Mouse (Mus musculus): ENCODE measurements around the gene Igsf21. TPM values are rescaled to one million over a fixed set of nuclear protein-coding genes. Genes with fewer than 3 reads are reported as not detected.

The Igsf21 gene
- polyA plus RNA-seq, 1 experiment from 2014 or later: 1.5 TPM

GRCm38 (mm10) chr4:140084521-140085011 lies 162.0 kb downstream of the Igsf21 start:
- Histone ChIP-seq H3K4me2 (ENCODE audit: low read depth, low read length) (no peak overlapping the region), H3K27me3 (replicated peaks; ENCODE audit: control insufficient read depth, insufficient read depth, low read length) (no peaks in the 10 kb centered on the region), H3K9me3 (ENCODE audit: control insufficient read depth, low read length) (no peaks in the 10 kb centered on the region), H3K36me3 (ENCODE audit: control insufficient read depth, insufficient read depth, low read length) (no peaks in the 10 kb centered on the region), H3K4me3 (ENCODE audit: low read length) (no peak overlapping the region), H3K27ac (ENCODE audit: low read length) (no peak overlapping the region), H3K4me1 (ENCODE audit: control insufficient read depth, insufficient read depth, low read length) (no peaks in the 10 kb centered on the region), H3K9ac (ENCODE audit: low read depth, low read length) (no peak overlapping the region)
- WGBS: 46% methylated on average over 11 of the region's 11 CpGs
- peak; percentile 40; the same call in 1 of the 2 replicates for ATAC-seq

- no peak overlapping the region for H3K27ac ChIP-seq (ENCODE audit: low read length)
- H3K36me3 ChIP-seq (ENCODE audit: control insufficient read depth, insufficient read depth, low read length): no peaks in the 10 kb centered on the region
- H3K9me3 ChIP-seq (ENCODE audit: control insufficient read depth, low read length): no peaks in the 10 kb centered on the region
- no peaks in the 10 kb centered on the region for H3K4me1 ChIP-seq (ENCODE audit: control insufficient read depth, insufficient read depth, low read length)
- no peak for ATAC-seq
- no peak overlapping the region for H3K4me2 ChIP-seq (ENCODE audit: low read depth, low read length)
- WGBS: 79% methylated on average over 5 of the region's 5 CpGs
- H3K27me3 ChIP-seq (replicated peaks; ENCODE audit: control insufficient read depth, insufficient read depth, low read length): no peaks in the 10 kb centered on the region
- H3K9ac ChIP-seq (ENCODE audit: low read depth, low read length): no peak overlapping the region
- H3K4me3 ChIP-seq (ENCODE audit: low read length): no peak overlapping the region
These were observed 162.5 kb downstream of the Igsf21 start for GRCm38 (mm10) chr4:140084064-140084463.

- ATAC-seq: no peak
- no peak overlapping the region for H3K27ac ChIP-seq (ENCODE audit: low read length)
- no peak overlapping the region for H3K4me2 ChIP-seq (ENCODE audit: low read depth, low read length)
- 0 out of 2 replicates have a peak, but pooled peaks cover 8% of the 10 kb centered on the region for H3K4me1 ChIP-seq (ENCODE audit: control insufficient read depth, insufficient read depth, low read length)
- H3K4me3 ChIP-seq (ENCODE audit: low read length): no peak overlapping the region
- 75% methylated on average over 5 of the region's 5 CpGs for WGBS
- no peaks in the 10 kb centered on the region for H3K9me3 ChIP-seq (ENCODE audit: control insufficient read depth, low read length)
- no peak overlapping the region for H3K9ac ChIP-seq (ENCODE audit: low read depth, low read length)
- no peaks in the 10 kb centered on the region for H3K36me3 ChIP-seq (ENCODE audit: control insufficient read depth, insufficient read depth, low read length)
- H3K27me3 ChIP-seq (replicated peaks; ENCODE audit: control insufficient read depth, insufficient read depth, low read length): no peaks in the 10 kb centered on the region
These were observed 168.2 kb downstream of the Igsf21 start for GRCm38 (mm10) chr4:140078416-140078815.

- Histone ChIP-seq H3K4me2 (ENCODE audit: low read depth, low read length) (no peak overlapping the region), H3K27ac (ENCODE audit: low read length) (no peak overlapping the region), H3K9me3 (ENCODE audit: control insufficient read depth, low read length) (no peaks in the 10 kb centered on the region), H3K36me3 (ENCODE audit: control insufficient read depth, insufficient read depth, low read length) (no peaks in the 10 kb centered on the region), H3K9ac (ENCODE audit: low read depth, low read length) (no peak overlapping the region), H3K4me1 (ENCODE audit: control insufficient read depth, insufficient read depth, low read length) (0 out of 2 replicates have a peak, but pooled peaks cover 8% of the 10 kb centered on the region), H3K4me3 (ENCODE audit: low read length) (no peak overlapping the region), H3K27me3 (replicated peaks; ENCODE audit: control insufficient read depth, insufficient read depth, low read length) (no peaks in the 10 kb centered on the region)
- ATAC-seq: no peak
- WGBS: 50% methylated on average over 8 of the region's 8 CpGs
These were observed 169.0 kb downstream of the Igsf21 start for GRCm38 (mm10) chr4:140077615-140078014.

- 0 out of 2 replicates have a peak, but pooled peaks cover 8% of the 10 kb centered on the region for H3K4me1 ChIP-seq (ENCODE audit: control insufficient read depth, insufficient read depth, low read length)
- H3K9me3 ChIP-seq (ENCODE audit: control insufficient read depth, low read length): no peaks in the 10 kb centered on the region
- H3K4me3 ChIP-seq (ENCODE audit: low read length): no peak overlapping the region
- no peak for ATAC-seq
- H3K9ac ChIP-seq (ENCODE audit: low read depth, low read length): no peak overlapping the region
- H3K4me2 ChIP-seq (ENCODE audit: low read depth, low read length): no peak overlapping the region
- 60% methylated on average over 12 of the region's 12 CpGs for WGBS
- H3K36me3 ChIP-seq (ENCODE audit: control insufficient read depth, insufficient read depth, low read length): no peaks in the 10 kb centered on the region
- no peak overlapping the region for H3K27ac ChIP-seq (ENCODE audit: low read length)
- no peaks in the 10 kb centered on the region; the same call in 1 of the 2 replicates for H3K27me3 ChIP-seq (replicated peaks; ENCODE audit: control insufficient read depth, insufficient read depth, low read length)
These were observed 169.6 kb downstream of the Igsf21 start for GRCm38 (mm10) chr4:140076852-140077563.

GRCm38 (mm10) chr4:140076428-140076827 lies 170.2 kb downstream of the Igsf21 start:
- Histone ChIP-seq H3K4me3 (ENCODE audit: low read length) (no peak overlapping the region), H3K9me3 (ENCODE audit: control insufficient read depth, low read length) (no peaks in the 10 kb centered on the region), H3K4me2 (ENCODE audit: low read depth, low read length) (no peak overlapping the region), H3K36me3 (ENCODE audit: control insufficient read depth, insufficient read depth, low read length) (no peaks in the 10 kb centered on the region), H3K4me1 (ENCODE audit: control insufficient read depth, insufficient read depth, low read length) (0 out of 2 replicates have a peak, but pooled peaks cover 8% of the 10 kb centered on the region), H3K27me3 (replicated peaks; ENCODE audit: control insufficient read depth, insufficient read depth, low read length) (no peaks in the 10 kb centered on the region; the same call in 1 of the 2 replicates), H3K27ac (ENCODE audit: low read length) (no peak overlapping the region), H3K9ac (ENCODE audit: low read depth, low read length) (no peak overlapping the region)
- no peak for ATAC-seq
- WGBS: 71% methylated on average over 6 of the region's 6 CpGs

GRCm38 (mm10) chr4:140071047-140071446 lies 175.5 kb downstream of the Igsf21 start:
- no peaks in the 10 kb centered on the region for H3K36me3 ChIP-seq (ENCODE audit: control insufficient read depth, insufficient read depth, low read length)
- WGBS: 27% methylated on average over 17 of the region's 17 CpGs
- H3K27me3 ChIP-seq (replicated peaks; ENCODE audit: control insufficient read depth, insufficient read depth, low read length): no peaks in the 10 kb centered on the region; the same call in 1 of the 2 replicates
- no peaks in the 10 kb centered on the region for H3K9me3 ChIP-seq (ENCODE audit: control insufficient read depth, low read length)
- ATAC-seq: no peak
- no peak overlapping the region for H3K4me3 ChIP-seq (ENCODE audit: low read length)
- no peak overlapping the region for H3K4me2 ChIP-seq (ENCODE audit: low read depth, low read length)
- H3K4me1 ChIP-seq (ENCODE audit: control insufficient read depth, insufficient read depth, low read length): peaks cover 6% of the 10 kb centered on the region
- H3K9ac ChIP-seq (ENCODE audit: low read depth, low read length): no peak overlapping the region
- no peak overlapping the region for H3K27ac ChIP-seq (ENCODE audit: low read length)

GRCm38 (mm10) chr4:140070331-140070652 lies 176.3 kb downstream of the Igsf21 start:
- Histone ChIP-seq H3K27ac (ENCODE audit: low read length) (no peak overlapping the region), H3K4me2 (ENCODE audit: low read depth, low read length) (no peak overlapping the region), H3K4me1 (ENCODE audit: control insufficient read depth, insufficient read depth, low read length) (peaks cover 6% of the 10 kb centered on the region), H3K36me3 (ENCODE audit: control insufficient read depth, insufficient read depth, low read length) (no peaks in the 10 kb centered on the region), H3K27me3 (replicated peaks; ENCODE audit: control insufficient read depth, insufficient read depth, low read length) (no peaks in the 10 kb centered on the region; the same call in 1 of the 2 replicates), H3K9me3 (ENCODE audit: control insufficient read depth, low read length) (no peaks in the 10 kb centered on the region), H3K4me3 (ENCODE audit: low read length) (no peak overlapping the region), H3K9ac (ENCODE audit: low read depth, low read length) (no peak overlapping the region)
- no peak for ATAC-seq
- 36% methylated on average over 10 of the region's 10 CpGs for WGBS

GRCm38 (mm10) chr4:140069563-140070330 lies 176.8 kb downstream of the Igsf21 start:
- no peaks in the 10 kb centered on the region; the same call in 1 of the 2 replicates for H3K27me3 ChIP-seq (replicated peaks; ENCODE audit: control insufficient read depth, insufficient read depth, low read length)
- H3K9ac ChIP-seq (ENCODE audit: low read depth, low read length): no peak overlapping the region
- no peaks in the 10 kb centered on the region for H3K36me3 ChIP-seq (ENCODE audit: control insufficient read depth, insufficient read depth, low read length)
- 8% methylated on average over 15 of the region's 15 CpGs for WGBS
- H3K4me2 ChIP-seq (ENCODE audit: low read depth, low read length): no peak overlapping the region
- peaks cover 6% of the 10 kb centered on the region for H3K4me1 ChIP-seq (ENCODE audit: control insufficient read depth, insufficient read depth, low read length)
- peak; percentile 74 for ATAC-seq
- H3K4me3 ChIP-seq (ENCODE audit: low read length): no peak overlapping the region
- H3K27ac ChIP-seq (ENCODE audit: low read length): no peak overlapping the region
- no peaks in the 10 kb centered on the region for H3K9me3 ChIP-seq (ENCODE audit: control insufficient read depth, low read length)
